Mouse (Mus musculus) liver, embryonic 12.5 days (tissue): ENCODE results near the gene Prr22. TPM values are rescaled to one million over a fixed set of nuclear protein-coding genes. Genes with fewer than 3 reads are reported as not detected.

Source experiments
- ATAC-seq: fragments of 200-750 bp; cut with Nextera tagmentation; 2 replicates; pipeline ENCODE4 v1.8.0; 2017; ENCODE audit warnings: moderate number of reproducible peaks, mild to moderate bottlenecking, moderate library complexity
- H3K27ac ChIP-seq: fragments of 300-500 bp; sonication (generic); 2 replicates; pipeline ENCODE4 v1.5.1; 2016; ENCODE audit warnings: mild to moderate bottlenecking
- H3K27me3 ChIP-seq: fragments of 300-500 bp; sonication (generic); replicated peaks from 2 replicates; pipeline ENCODE4 v1.6.1; 2016; ENCODE audit warnings: mild to moderate bottlenecking, moderate library complexity
- H3K36me3 ChIP-seq: fragments of 300-500 bp; sonication (generic); 2 replicates; pipeline ENCODE4 v1.6.1; 2016; ENCODE audit warnings: mild to moderate bottlenecking, moderate library complexity
- H3K4me1 ChIP-seq: fragments of 300-500 bp; sonication (generic); 2 replicates; pipeline ENCODE4 v1.6.1; 2016
- H3K4me2 ChIP-seq: fragments of 300-500 bp; sonication (generic); 2 replicates; pipeline ENCODE4 v1.6.1; 2016; ENCODE audit warnings: mild to moderate bottlenecking, moderate library complexity
- H3K4me3 ChIP-seq: fragments of 300-500 bp; sonication (generic); 2 replicates; pipeline ENCODE4 v1.5.1; 2016; ENCODE audit warnings: mild to moderate bottlenecking, moderate library complexity
- H3K9ac ChIP-seq: fragments of 300-500 bp; sonication (generic); 2 replicates; pipeline ENCODE4 v1.6.1; 2016; ENCODE audit warnings: mild to moderate bottlenecking, moderate library complexity
- H3K9me3 ChIP-seq: fragments of 300-500 bp; sonication (generic); replicated peaks from 2 replicates; pipeline ENCODE4 v1.6.1; 2016; ENCODE audit warnings: mild to moderate bottlenecking, moderate library complexity
- WGBS: fragments of 180-500 bp; shearing (Covaris S2); methylation state at CpG from one replicate; pipeline ENCODE4 v1.1.7; 2016; ENCODE audit not compliant: insufficient replicate concordance; 5-methylcytosine and 5-hydroxymethylcytosine counted together
- polyA plus RNA-seq: library from polyadenylated mRNA; unstranded; fragments of >200 nt; fragmentation: Nextera tagmentation; extraction: Ambion mirVana; gene quantifications from 2 replicates; pipeline ENCODE4 v1.2.1, GENCODE M21; 2016

The Prr22 gene
- polyA plus RNA-seq, 1 experiment from 2014 or later, result 1.1 TPM

GRCm38 (mm10) chr17:56818067-56818636 is 48.1 kb downstream of the Prr22 start:
- ATAC-seq, result peak; percentile 77
- WGBS, result 27% methylated on average over 11 of the region's 11 CpGs
- Histone ChIP-seq H3K4me3 (peak overlapping the region; percentile 37), H3K9me3 (no peaks in the 10 kb centered on the region), H3K27ac (peak overlapping the region; percentile 73), H3K9ac (peak overlapping the region; percentile 42; the same call in 1 of the 2 replicates), H3K4me2 (peak overlapping the region; percentile 64), H3K36me3 (peaks cover 10% of the 10 kb centered on the region), H3K27me3 (peaks cover 4% of the 10 kb centered on the region; the same call in 1 of the 2 replicates), H3K4me1 (peaks cover 58% of the 10 kb centered on the region)

DNA sequence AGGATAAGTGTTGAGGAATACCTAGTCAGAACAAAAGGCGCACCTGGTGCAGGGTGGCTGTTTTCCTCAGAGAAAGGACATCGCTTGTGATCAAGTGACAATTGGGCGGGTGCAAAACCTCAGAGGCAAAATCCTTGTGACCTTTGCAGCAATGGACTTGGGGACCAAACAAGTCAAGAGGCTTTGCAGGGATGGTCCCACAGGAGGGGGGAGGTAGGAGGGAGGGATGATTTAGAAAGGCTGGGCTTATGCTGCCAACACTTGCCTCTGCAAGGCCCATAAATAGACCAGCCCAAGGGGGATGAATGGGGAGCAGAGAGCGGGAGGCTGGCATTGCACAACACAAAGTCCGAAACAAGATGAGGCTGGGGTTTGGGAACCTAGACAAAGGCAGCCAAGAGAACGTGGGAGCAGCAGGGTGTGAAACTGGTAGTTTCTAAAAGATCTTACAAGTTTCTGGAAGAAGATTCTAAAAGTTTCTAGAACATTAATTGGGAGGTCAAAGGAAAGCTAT is 49.0 kb downstream of the Prr22 start:
- WGBS, result 66% methylated on average over 6 of the region's 6 CpGs
- H3K27me3 ChIP-seq, result no peaks in the 10 kb centered on the region
- ATAC-seq, result no peak
- no peaks in the 10 kb centered on the region for H3K9me3 ChIP-seq
- H3K4me2 ChIP-seq, result no peak overlapping the region
- H3K4me3 ChIP-seq, result no peak overlapping the region
- peak overlapping the region; percentile 43; the same call in 1 of the 2 replicates for H3K27ac ChIP-seq
- H3K36me3 ChIP-seq, result peaks cover 17% of the 10 kb centered on the region
- no peak overlapping the region for H3K9ac ChIP-seq
- peaks cover 55% of the 10 kb centered on the region for H3K4me1 ChIP-seq

- Histone ChIP-seq H3K36me3 (peaks cover 17% of the 10 kb centered on the region), H3K9ac (no peak overlapping the region), H3K27ac (peak overlapping the region; percentile 17; the same call in 1 of the 2 replicates), H3K9me3 (no peaks in the 10 kb centered on the region), H3K4me1 (peaks cover 55% of the 10 kb centered on the region), H3K4me2 (no peak overlapping the region), H3K4me3 (no peak overlapping the region), H3K27me3 (no peaks in the 10 kb centered on the region)
- WGBS, result 69% methylated on average over 8 of the region's 8 CpGs
- ATAC-seq, result no peak
Measured at GRCm38 (mm10) chr17:56819694-56820111, 49.7 kb downstream of the Prr22 start.

Other genes starting within 250 kb of the Prr22 start
- 0.20 and 0.25 TPM in 2 replicates for gene Gm20219, start 215.9 kb upstream of the Prr22 start, polyA plus RNA-seq
- 58.9 and 63.6 TPM in 2 replicates for gene Safb2, start 185.7 kb upstream of the Prr22 start, polyA plus RNA-seq
- gene Safb, start 185.4 kb upstream of the Prr22 start, polyA plus RNA-seq, result 73.6 and 79.1 TPM in 2 replicates
- 176 and 179 TPM in 2 replicates for gene 2410015M20Rik, start 160.5 kb upstream of the Prr22 start, polyA plus RNA-seq
- gene Rpl36, start 156.8 kb upstream of the Prr22 start, polyA plus RNA-seq, result 1,562 and 1,574 TPM in 2 replicates
- gene Lonp1, start 143.4 kb upstream of the Prr22 start, polyA plus RNA-seq, result 61.7 and 65.4 TPM in 2 replicates
- gene Catsperd, start 142.1 kb upstream of the Prr22 start, polyA plus RNA-seq, result 0.50 and 0.57 TPM in 2 replicates
- gene Ranbp3, start 97.0 kb upstream of the Prr22 start, polyA plus RNA-seq, result 66.3 and 67.5 TPM in 2 replicates
- gene Ndufa11, start 52.5 kb upstream of the Prr22 start, polyA plus RNA-seq, result 265 and 282 TPM in 2 replicates
- 3.8 and 4.0 TPM in 2 replicates for gene Vmac, start 52.2 kb upstream of the Prr22 start, polyA plus RNA-seq
- gene Nrtn, start 12.7 kb upstream of the Prr22 start, polyA plus RNA-seq, result 3.2 and 4.1 TPM in 2 replicates
- 24.1 and 24.6 TPM in 2 replicates for gene Dus3l, start 5.5 kb upstream of the Prr22 start, polyA plus RNA-seq
- gene Rfx2, start 60.8 kb downstream of the Prr22 start, polyA plus RNA-seq, result 12.6 and 13.6 TPM in 2 replicates
- gene Acsbg2, start 104.2 kb downstream of the Prr22 start, polyA plus RNA-seq, result not detected in 2 replicates
- 0.08 and 0.11 TPM in 2 replicates for gene 1700061G19Rik, start 105.2 kb downstream of the Prr22 start, polyA plus RNA-seq
- 24.4 and 24.7 TPM in 2 replicates for gene Mllt1, start 165.2 kb downstream of the Prr22 start, polyA plus RNA-seq
- gene Acer1, start 211.9 kb downstream of the Prr22 start, polyA plus RNA-seq, result not detected in 2 replicates
- gene Clpp, start 220.1 kb downstream of the Prr22 start, polyA plus RNA-seq, result 108 and 115 TPM in 2 replicates
- 24.5 and 25.1 TPM in 2 replicates for gene Alkbh7, start 227.1 kb downstream of the Prr22 start, polyA plus RNA-seq
- 0.29 and 0.31 TPM in 2 replicates for gene Pspn, start 229.8 kb downstream of the Prr22 start, polyA plus RNA-seq
- 76.4 and 78.5 TPM in 2 replicates for gene Gtf2f1, start 241.0 kb downstream of the Prr22 start, polyA plus RNA-seq
- gene Gm17949, start 241.2 kb downstream of the Prr22 start, polyA plus RNA-seq, result 0.11 and 0.33 TPM in 2 replicates